Mouse (Mus musculus) CH12.LX (cell line): ENCODE data around the gene Klhl5.

ENCODE experiments used
- CTCF ChIP-seq, 2 experiments: IDR thresholded peaks in 1 of 2; conservative IDR thresholded peaks in 1 of 2; 2 replicates each; pipeline ENCODE4 v1.5.1; 2011 to 2012; ENCODE audit warnings: low read depth in 2 of 2, low read length in 2 of 2, improper control_type of control experiment in 1 of 2, inconsistent platforms in 1 of 2, mild to moderate bottlenecking in 1 of 2, moderate library complexity in 1 of 2
- EP300 ChIP-seq: IDR thresholded peaks from 2 replicates; pipeline ENCODE4 v1.6.1; 2011; ENCODE audit warnings: low read length, improper control_type of control experiment
- JUND ChIP-seq: conservative IDR thresholded peaks from 2 replicates; pipeline ENCODE4 v1.6.1; 2011; ENCODE audit warnings: low read depth, low read length, improper control_type of control experiment
- PAX5 ChIP-seq: IDR thresholded peaks from 2 replicates; pipeline ENCODE4 v1.6.1; 2012; ENCODE audit warnings: low read length, inconsistent platforms, mixed read lengths
- POLR2A ChIP-seq: IDR thresholded peaks from 2 replicates; pipeline ENCODE4 v1.6.1; 2011; ENCODE audit warnings: low read depth, mild to moderate bottlenecking, improper control_type of control experiment, low read length
- POLR2AphosphoS2 ChIP-seq: IDR thresholded peaks from 2 replicates; pipeline ENCODE4 v1.6.1; 2011; ENCODE audit warnings: low read depth, low read length, improper control_type of control experiment
- TCF12 ChIP-seq: IDR thresholded peaks from 2 replicates; pipeline ENCODE4 v1.6.1; 2014; ENCODE audit warnings: low read depth, mild to moderate bottlenecking, inconsistent platforms, low read length, improper control_type of control experiment
- USF1 ChIP-seq: IDR thresholded peaks from 2 replicates; pipeline ENCODE4 v1.6.1; 2014; ENCODE audit warnings: low read depth, mild to moderate bottlenecking, inconsistent platforms, low read length, improper control_type of control experiment
- USF2 ChIP-seq: conservative IDR thresholded peaks from 2 replicates; pipeline ENCODE4 v1.6.1; 2011; ENCODE audit warnings: low read depth, low read length, improper control_type of control experiment
- ZC3H11A ChIP-seq: IDR thresholded peaks from 2 replicates; pipeline ENCODE4 v1.6.1; 2012; ENCODE audit warnings: low read depth, mild to moderate bottlenecking, inconsistent platforms, low read length, improper control_type of control experiment

DNA sequence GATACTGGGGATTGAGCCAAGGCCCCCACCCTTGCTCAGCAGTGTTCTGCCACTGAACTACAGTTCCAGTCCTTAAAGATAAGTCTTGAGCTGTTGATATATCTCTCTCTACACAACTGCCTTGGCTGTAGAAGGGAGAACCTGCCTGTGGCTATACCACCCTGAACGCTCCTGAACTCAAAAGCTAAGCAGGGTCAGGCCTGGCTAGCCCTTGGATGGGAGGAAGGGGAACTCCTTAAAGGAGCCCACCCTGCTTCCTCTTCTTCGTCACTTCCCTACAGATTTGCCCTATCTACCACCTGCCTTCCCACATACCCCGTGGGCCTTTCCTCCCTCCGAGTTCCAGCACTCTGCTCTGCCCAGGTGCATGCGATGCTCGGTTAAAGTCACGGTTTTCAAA, 28.8 kb downstream of the Klhl5 start:
- TF ChIP-seq CTCF (conservative IDR thresholded peaks at IDR 0.05 in 1 of 2, IDR thresholded peaks at IDR 0.05 in 1 of 2; ENCODE audit: low read depth in 2 of 2, low read length in 2 of 2) (no peak), USF2 (no peak), USF1 (no peak), TCF12 (no peak), POLR2A (no peak), PAX5 (no peak), EP300 (no peak), POLR2AphosphoS2 (no peak), ZC3H11A (no peak), JUND (no peak)
